Mouse (Mus musculus) embryo, embryonic 9.5 days (tissue): Measurements from ENCODE around the gene Gpr150.

Experiments used
- DNase-seq: peaks from one replicate; pipeline ENCODE4 v3.0.0-alpha.2; 2017; ENCODE audit errors: extremely low spot score

The Gpr150 gene

GRCm38 (mm10) chr13:76014511-76014910 is 42.3 kb downstream of the Gpr150 start:
- DNase-seq: no peak
